Mouse (Mus musculus) midbrain, embryonic 16.5 days (tissue): ENCODE results near the gene Atg2a. TPM values are rescaled to one million over a fixed set of nuclear protein-coding genes. Genes with fewer than 3 reads are reported as not detected.
"Not testable (repeated sequence)": the region's sequence is repeated elsewhere in the genome, so short reads cannot be mapped to it uniquely, and the experiment has no call there.

ENCODE experiments used
- ATAC-seq: fragments of 200-750 bp; cut with Nextera tagmentation; 2 replicates; pipeline ENCODE4 v1.8.0; 2017; ENCODE audit warnings: moderate TSS enrichment
- H3K27ac ChIP-seq: fragments of 300-500 bp; sonication (generic); 2 replicates; pipeline ENCODE4 v1.5.1; 2014; ENCODE audit warnings: mild to moderate bottlenecking, low read length, mixed read lengths
- H3K27me3 ChIP-seq: fragments of 300-500 bp; sonication (generic); 2 replicates; pipeline ENCODE4 v1.6.1; 2014; ENCODE audit warnings: low read depth, low read length, mixed read lengths; ENCODE audit not compliant: control insufficient read depth, insufficient read depth
- H3K36me3 ChIP-seq: fragments of 300-500 bp; sonication (generic); 2 replicates; pipeline ENCODE4 v1.6.1; 2014; ENCODE audit warnings: mild to moderate bottlenecking, low read length, moderate library complexity, mixed read lengths; ENCODE audit not compliant: control insufficient read depth, insufficient read depth
- H3K4me1 ChIP-seq: fragments of 300-500 bp; sonication (generic); 2 replicates; pipeline ENCODE4 v1.6.1; 2014; ENCODE audit warnings: mild to moderate bottlenecking, low read length, mixed read lengths; ENCODE audit not compliant: control insufficient read depth, insufficient read depth
- H3K4me2 ChIP-seq: fragments of 300-500 bp; sonication (generic); 2 replicates; pipeline ENCODE4 v1.6.1; 2014; ENCODE audit warnings: mild to moderate bottlenecking, low read length, mixed read lengths
- H3K4me3 ChIP-seq: fragments of 300-500 bp; sonication (generic); 2 replicates; pipeline ENCODE4 v1.5.1; 2014; ENCODE audit warnings: low read depth, mild to moderate bottlenecking, low read length, moderate library complexity, mixed read lengths
- H3K9ac ChIP-seq: fragments of 300-500 bp; sonication (generic); 2 replicates; pipeline ENCODE4 v1.6.1; 2014; ENCODE audit warnings: low read depth, low read length, mixed read lengths
- H3K9me3 ChIP-seq: fragments of 300-500 bp; sonication (generic); replicated peaks from 2 replicates; pipeline ENCODE4 v1.6.1; 2014; ENCODE audit warnings: mild to moderate bottlenecking, low read length, mixed read lengths; ENCODE audit not compliant: control insufficient read depth, poor library complexity, severe bottlenecking
- WGBS: fragments of 180-500 bp; shearing (Covaris S2); extraction: QIAGEN DNeasy Blood & Tissue Kit; methylation state at CpG from one replicate; pipeline ENCODE4 v1.1.7; 2014; 5-methylcytosine and 5-hydroxymethylcytosine counted together
- polyA plus RNA-seq: library from polyadenylated mRNA; unstranded; fragments of >200 nt; fragmentation: Nextera tagmentation; extraction: Ambion mirVana; gene quantifications from 2 replicates; pipeline ENCODE4 v1.2.1, GENCODE M21; 2015

Atg2a gene
- polyA plus RNA-seq, 1 experiment from 2014 or later: 15.5 TPM

DNA sequence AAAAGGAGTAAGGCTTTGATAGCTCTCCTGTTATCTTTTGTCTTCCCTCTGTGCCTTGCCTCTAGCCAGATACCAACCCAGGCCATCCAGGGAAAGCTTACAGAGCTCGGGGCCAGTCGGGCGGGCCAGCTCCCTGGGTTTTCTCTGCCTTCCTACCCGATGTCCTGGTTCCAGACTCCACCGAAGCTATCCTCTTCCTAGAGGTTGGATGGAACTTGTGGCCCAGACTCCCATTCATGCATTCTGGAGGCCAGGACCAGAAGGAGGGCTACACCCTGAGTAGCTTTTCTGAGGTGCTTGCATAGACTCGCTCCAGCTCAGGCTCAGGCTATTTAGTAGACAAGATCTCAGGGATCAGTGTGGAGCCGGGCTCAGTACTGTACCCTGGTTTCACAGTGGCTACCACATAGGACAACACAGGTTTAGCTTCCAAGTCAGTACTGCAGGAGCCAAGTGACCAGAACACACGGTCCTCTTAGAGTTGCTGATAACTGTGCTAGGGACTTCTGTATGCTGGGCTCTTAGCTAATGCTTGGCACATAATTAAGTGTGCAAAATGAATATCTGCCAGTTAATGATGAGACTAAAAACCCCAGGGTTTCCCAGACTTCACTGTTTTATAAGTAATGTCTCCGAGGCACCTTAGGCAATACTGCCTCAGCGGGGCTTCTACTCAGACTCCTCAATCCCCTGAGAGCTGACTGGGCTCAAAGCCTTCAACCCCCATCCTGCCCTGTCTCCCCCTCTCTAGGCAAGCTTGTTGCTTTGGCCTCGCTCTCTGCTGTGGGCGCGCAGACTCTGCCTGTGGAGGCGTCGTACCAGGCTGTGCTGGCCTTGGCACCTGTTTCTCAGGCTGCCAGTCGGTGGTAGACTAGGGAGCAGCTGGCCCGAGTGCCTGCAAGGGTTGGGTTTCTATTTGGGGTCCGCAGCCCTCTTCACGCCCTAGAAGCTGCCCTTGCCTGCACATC lies 45.2 kb downstream of the Atg2a start:
- no peak overlapping the region for H3K27ac ChIP-seq
- no peak overlapping the region for H3K4me3 ChIP-seq
- no peaks in the 10 kb centered on the region for H3K27me3 ChIP-seq
- WGBS: 89% methylated on average over 19 of the region's 19 CpGs
- no peaks in the 10 kb centered on the region for H3K4me1 ChIP-seq
- H3K4me2 ChIP-seq: no peak overlapping the region
- no peak overlapping the region for H3K9ac ChIP-seq
- ATAC-seq: no peak
- H3K36me3 ChIP-seq: peaks cover 29% of the 10 kb centered on the region
- H3K9me3 ChIP-seq: no peaks in the 10 kb centered on the region

DNA sequence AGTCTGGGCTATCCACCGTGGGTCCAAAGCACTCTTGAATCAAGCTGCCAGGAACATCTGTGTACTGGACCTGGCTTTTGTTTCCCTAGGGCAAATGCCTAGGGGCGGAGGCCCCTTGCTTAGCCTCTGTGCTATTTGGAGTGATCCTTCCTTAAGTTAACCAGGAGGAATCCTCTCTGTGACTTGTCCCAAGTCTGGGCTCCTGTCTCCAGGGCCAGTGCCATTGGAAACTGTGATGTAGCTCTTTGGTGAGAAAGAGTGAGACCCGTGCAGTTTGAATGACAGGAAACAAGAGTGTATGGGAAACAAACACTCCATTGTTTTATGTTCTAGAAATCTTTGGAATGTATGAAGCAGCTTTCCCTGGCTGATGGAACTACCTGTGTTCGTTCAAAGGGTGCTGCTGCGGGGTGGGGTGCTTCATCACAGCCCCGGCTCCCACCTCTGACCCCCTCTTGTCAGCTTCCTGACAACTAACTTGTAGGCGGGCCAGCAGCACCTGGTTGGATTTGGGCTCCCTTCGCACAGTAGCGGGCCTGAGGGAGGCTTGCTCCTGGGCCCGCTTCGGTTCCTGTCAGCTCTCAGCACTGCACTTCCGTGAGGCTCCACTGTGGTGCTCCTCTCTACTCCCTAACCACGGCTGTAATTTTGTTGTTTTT lies 46.9 kb downstream of the Atg2a start:
- no peaks in the 10 kb centered on the region for H3K9me3 ChIP-seq
- H3K36me3 ChIP-seq: peaks cover 20% of the 10 kb centered on the region
- no peak overlapping the region for H3K4me2 ChIP-seq
- ATAC-seq: no peak
- no peak overlapping the region for H3K4me3 ChIP-seq
- WGBS: 87% methylated on average over 13 of the region's 13 CpGs
- H3K27me3 ChIP-seq: no peaks in the 10 kb centered on the region
- no peak overlapping the region for H3K9ac ChIP-seq
- no peak overlapping the region for H3K27ac ChIP-seq
- H3K4me1 ChIP-seq: no peaks in the 10 kb centered on the region

DNA sequence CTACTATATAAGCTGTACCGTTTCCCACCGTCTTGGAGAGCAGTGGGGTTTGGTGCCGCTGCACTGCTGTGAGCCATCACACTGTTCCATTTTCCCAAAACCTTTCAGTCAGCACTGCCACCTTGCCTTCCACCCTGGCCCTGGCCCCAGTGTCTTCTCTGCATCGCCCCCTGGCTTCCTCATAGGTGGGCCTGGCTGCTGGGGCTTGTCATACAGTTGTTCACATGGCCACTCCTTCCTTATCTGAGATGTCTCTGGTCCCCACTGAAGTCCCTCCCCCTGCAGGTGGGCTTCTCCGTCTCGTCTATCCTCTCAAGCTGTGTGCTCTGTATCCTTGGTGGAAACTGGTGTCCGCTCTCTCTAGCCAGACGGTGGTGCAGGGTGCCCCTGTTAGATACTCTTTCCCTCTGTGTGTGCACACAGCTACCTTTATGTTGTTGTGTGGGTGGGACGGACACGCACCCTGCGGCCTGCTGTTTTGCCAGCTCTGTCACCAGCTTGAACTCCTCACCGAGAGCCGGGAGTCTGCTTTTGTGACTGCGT lies 48.3 kb downstream of the Atg2a start:
- Histone ChIP-seq H3K4me2 (no peak overlapping the region), H3K27me3 (no peaks in the 10 kb centered on the region), H3K9me3 (no peaks in the 10 kb centered on the region), H3K4me1 (no peaks in the 10 kb centered on the region), H3K27ac (no peak overlapping the region), H3K36me3 (peaks cover 13% of the 10 kb centered on the region), H3K4me3 (no peak overlapping the region), H3K9ac (no peak overlapping the region)
- ATAC-seq: no peak
- WGBS: 92% methylated on average over 14 of the region's 14 CpGs

DNA sequence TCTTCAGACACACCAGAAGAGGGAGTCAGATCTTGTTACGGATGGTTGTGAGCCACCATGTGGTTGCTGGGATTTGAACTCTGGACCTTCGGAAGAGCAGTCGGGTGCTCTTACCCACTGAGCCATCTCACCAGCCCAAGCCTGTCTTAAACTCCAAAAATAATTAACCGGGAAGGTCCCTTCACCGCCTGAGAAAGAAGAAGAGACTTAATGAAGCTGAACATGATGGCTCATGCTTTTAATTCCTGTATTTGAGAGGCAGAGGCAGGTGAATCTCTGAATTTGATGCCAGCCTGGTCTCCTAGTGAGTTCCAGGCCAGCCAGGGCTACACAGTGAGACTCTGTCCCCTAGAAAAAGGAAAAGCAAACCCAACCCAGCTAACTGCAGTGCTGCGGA lies 49.2 kb downstream of the Atg2a start:
- H3K9ac ChIP-seq, H3K27me3 ChIP-seq, H3K4me3 ChIP-seq, ATAC-seq, H3K4me1 ChIP-seq, H3K4me2 ChIP-seq, H3K9me3 ChIP-seq, H3K27ac ChIP-seq: not testable (repeated sequence)
- 88% methylated on average over 5 of the region's 6 CpGs for WGBS
- H3K36me3 ChIP-seq: peaks cover 22% of the 10 kb centered on the region

DNA sequence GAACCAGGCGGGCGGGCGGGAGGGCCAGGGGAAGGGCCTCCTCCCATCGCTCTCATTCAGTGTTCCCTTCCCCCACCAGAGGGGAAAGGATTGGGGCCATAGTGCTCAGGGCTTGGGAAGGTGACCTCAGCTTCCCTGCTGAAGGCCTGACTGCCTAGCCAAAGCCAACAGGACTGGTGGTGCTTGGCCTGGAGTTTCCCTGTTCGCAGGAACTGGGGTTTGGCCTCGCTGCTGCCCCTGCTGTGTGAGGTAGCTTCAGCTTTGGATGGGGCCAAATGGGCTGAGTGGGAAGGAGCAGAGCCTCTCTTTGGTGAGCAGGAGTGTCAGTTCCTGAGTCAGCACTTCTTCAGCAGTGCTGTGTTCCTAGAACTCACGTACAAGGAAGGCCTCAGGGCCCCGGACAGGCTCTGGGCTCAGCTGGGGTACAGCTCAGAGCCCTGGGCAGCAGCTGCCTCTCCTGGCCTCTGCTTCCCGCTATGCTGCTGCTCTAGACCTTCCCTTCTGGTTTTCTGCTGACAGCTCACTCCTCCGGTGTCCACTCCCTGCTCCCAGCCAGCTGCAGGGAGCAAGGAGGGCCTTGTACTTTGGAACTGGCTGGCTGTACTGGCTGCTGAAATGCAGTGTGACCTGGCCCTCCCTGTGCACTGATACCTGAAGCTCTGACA lies 49.8 kb downstream of the Atg2a start:
- Histone ChIP-seq H3K4me3 (no peak overlapping the region), H3K4me2 (no peak overlapping the region), H3K9me3 (no peaks in the 10 kb centered on the region), H3K27me3 (no peaks in the 10 kb centered on the region), H3K36me3 (peaks cover 26% of the 10 kb centered on the region), H3K9ac (no peak overlapping the region), H3K27ac (no peak overlapping the region), H3K4me1 (no peaks in the 10 kb centered on the region)
- ATAC-seq: no peak
- 81% methylated on average over 10 of the region's 10 CpGs for WGBS

DNA sequence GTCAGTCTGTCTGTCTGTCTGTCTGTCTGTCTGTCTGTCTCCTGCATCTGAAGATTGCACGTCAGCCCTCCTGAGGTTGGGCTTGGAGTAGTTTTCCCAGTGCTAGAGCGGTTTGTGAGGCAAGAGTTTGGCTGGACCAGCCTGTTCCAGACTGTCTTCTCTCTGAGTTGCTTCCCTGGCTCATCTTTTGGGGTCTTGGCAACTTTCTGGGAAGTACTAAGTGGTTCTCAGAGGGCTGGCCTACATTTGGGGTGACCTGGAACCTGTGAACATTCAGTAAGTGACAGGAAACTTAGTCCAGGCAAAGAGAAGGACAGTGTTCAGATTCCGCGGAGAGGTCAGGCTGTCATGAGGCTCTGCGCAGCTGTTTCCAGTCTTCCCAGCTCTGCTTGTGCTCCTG lies 50.8 kb downstream of the Atg2a start:
- H3K4me2 ChIP-seq: no peak overlapping the region
- no peak overlapping the region for H3K27ac ChIP-seq
- no peak overlapping the region for H3K9ac ChIP-seq
- no peak for ATAC-seq
- H3K4me1 ChIP-seq: no peaks in the 10 kb centered on the region
- H3K9me3 ChIP-seq: no peaks in the 10 kb centered on the region
- no peak overlapping the region for H3K4me3 ChIP-seq
- peaks cover 33% of the 10 kb centered on the region for H3K36me3 ChIP-seq
- 95% methylated on average over 5 of the region's 5 CpGs for WGBS
- no peaks in the 10 kb centered on the region for H3K27me3 ChIP-seq

DNA sequence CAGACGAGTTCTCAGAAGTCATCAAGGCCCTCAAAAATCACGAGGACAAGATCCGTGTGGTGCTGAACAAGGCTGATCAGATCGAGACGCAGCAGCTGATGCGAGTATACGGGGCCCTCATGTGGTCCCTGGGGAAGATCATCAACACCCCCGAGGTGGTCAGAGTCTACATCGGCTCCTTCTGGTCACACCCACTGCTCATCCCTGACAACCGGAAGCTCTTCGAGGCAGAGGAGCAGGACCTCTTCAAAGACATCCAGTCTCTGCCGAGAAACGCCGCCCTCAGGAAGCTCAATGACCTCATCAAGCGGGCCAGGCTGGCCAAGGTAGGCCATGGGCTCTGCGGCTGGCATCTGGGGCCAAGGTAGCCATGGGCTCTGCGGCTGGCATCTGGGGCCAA lies 52.8 kb downstream of the Atg2a start:
- WGBS: 93% methylated on average over 17 of the region's 17 CpGs
- H3K4me3 ChIP-seq: no peak overlapping the region
- no peaks in the 10 kb centered on the region for H3K4me1 ChIP-seq
- H3K9me3 ChIP-seq: no peaks in the 10 kb centered on the region
- H3K27me3 ChIP-seq: no peaks in the 10 kb centered on the region
- H3K4me2 ChIP-seq: no peak overlapping the region
- peaks cover 44% of the 10 kb centered on the region for H3K36me3 ChIP-seq
- no peak for ATAC-seq
- no peak overlapping the region for H3K9ac ChIP-seq
- no peak overlapping the region for H3K27ac ChIP-seq

DNA sequence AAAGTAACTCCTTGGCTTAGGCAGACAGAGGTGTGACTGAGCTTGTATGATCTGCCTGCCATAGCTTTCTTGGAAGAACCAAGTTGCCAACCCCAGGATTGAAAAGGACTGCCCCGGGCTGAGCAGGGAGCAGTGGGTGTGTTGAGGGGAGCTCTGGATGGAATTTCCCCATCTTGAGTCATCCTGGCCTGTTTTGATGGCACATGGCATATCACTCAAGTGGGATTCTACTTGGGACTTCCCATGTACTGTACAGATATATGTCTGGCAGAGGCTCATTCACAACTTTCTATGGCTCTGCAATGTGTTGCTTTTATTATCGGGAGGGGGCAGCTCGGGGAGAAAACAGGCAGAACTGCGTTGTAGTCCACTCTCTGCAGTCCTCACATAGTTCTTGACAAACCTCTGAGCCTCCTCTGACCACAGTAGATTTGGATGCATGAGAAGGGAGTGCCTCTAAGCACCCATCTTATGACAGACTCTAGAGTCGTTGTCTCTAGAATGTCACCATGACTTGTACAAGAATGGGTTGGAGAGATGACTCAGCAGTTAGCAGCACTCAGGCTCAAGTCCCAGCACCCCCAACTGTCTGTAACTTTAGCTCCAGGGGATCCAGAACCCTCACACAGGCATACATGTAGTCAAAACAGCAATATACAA lies 55.2 kb downstream of the Atg2a start:
- Histone ChIP-seq H3K4me2 (no peak overlapping the region), H3K9ac (no peak overlapping the region), H3K27me3 (no peaks in the 10 kb centered on the region), H3K4me3 (no peak overlapping the region), H3K27ac (no peak overlapping the region), H3K9me3 (no peaks in the 10 kb centered on the region), H3K36me3 (peaks cover 39% of the 10 kb centered on the region), H3K4me1 (no peaks in the 10 kb centered on the region)
- 94% methylated on average over 5 of the region's 5 CpGs for WGBS
- no peak for ATAC-seq
